10 mouse cellular contexts compared by ENCODE assay signal in the genomic region with DNA sequence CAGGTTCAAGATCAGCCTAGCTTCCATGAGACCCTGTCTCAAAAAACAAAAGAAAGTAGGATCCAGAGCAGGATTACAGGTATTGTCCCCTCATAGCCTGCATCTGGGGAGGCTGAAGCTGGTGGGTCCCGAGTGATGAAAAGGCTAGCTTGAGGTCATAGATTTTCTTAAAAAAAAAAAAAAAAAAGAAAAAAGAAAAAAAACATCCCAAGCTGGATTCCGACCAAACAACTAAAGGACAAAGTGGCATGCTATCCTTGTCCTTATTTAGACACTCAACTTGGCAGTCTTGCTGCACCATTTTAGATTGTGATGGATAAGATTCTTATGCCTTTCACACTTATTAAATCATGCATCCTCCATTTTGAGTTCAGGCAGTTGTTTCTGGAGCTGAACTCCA. TPM values are rescaled to one million over a fixed set of nuclear protein-coding genes. Genes with fewer than 3 reads are reported as not detected.
DNase-seq lines count a peak whose midpoint lies in the region; ATAC-seq and TF ChIP-seq lines count a peak whose summit lies in the region.
"Had no signal": no experiment of that assay in that cellular context is flagged by ENCODE, and none has a peak within 500 bp of the region (broad histone marks: within the 10 kb centered on the region; RNA-seq: fewer than 3 reads in every experiment).

No protein-coding gene starts in this region.

- peak overlapping the region; percentile 83; the same call in 1 of the 2 replicates for H3K4me2 ChIP-seq in kidney, postnatal 0 days (ENCODE audit: low read length)
- H3K4me2 ChIP-seq in hindbrain, embryonic 13.5 days, result peak overlapping the region; percentile 78
- H3K4me2 ChIP-seq in midbrain, embryonic 16.5 days (ENCODE audit: low read length), result no peak overlapping the region; the same call in 1 of the 2 replicates

- H3K9me3 ChIP-seq in kidney, postnatal 0 days (replicated peaks; ENCODE audit: low read length), result no peaks in the 10 kb centered on the region
- no peaks in the 10 kb centered on the region for H3K9me3 ChIP-seq in embryonic facial prominence, embryonic 10.5 days
- H3K9me3 ChIP-seq in hindbrain, embryonic 13.5 days, result no peaks in the 10 kb centered on the region
- H3K9me3 ChIP-seq in midbrain, embryonic 16.5 days (replicated peaks; ENCODE audit: control insufficient read depth, low read length, poor library complexity, severe bottlenecking), result no peaks in the 10 kb centered on the region

- no peak for TF ChIP-seq CTCF in kidney, postnatal 0 days (IDR thresholded peaks at IDR 0.05; ENCODE audit: low read depth)

- no peak overlapping the region for H3K4me3 ChIP-seq in kidney, postnatal 0 days (replicated peaks; ENCODE audit: low read depth, low read length)
- H3K4me3 ChIP-seq in embryonic facial prominence, embryonic 10.5 days, result peak overlapping the region; percentile 89; the same call in 1 of the 2 replicates
- no peak overlapping the region for H3K4me3 ChIP-seq in hindbrain, embryonic 13.5 days
- H3K4me3 ChIP-seq in midbrain, embryonic 16.5 days (ENCODE audit: low read depth, low read length), result no peak overlapping the region

- no peaks in the 10 kb centered on the region for H3K27me3 ChIP-seq in kidney, postnatal 0 days (ENCODE audit: insufficient read depth, low read length)
- H3K27me3 ChIP-seq in embryonic facial prominence, embryonic 10.5 days (replicated peaks; ENCODE audit: low read depth, poor library complexity, severe bottlenecking), result no peaks in the 10 kb centered on the region
- no peaks in the 10 kb centered on the region for H3K27me3 ChIP-seq in hindbrain, embryonic 13.5 days
- H3K27me3 ChIP-seq in midbrain, embryonic 16.5 days (ENCODE audit: control insufficient read depth, insufficient read depth, low read depth, low read length), result no peaks in the 10 kb centered on the region

- no peak overlapping the region for H3K9ac ChIP-seq in kidney, postnatal 0 days (ENCODE audit: low read depth, low read length)
- peak overlapping the region; percentile 36; the same call in 1 of the 2 replicates for H3K9ac ChIP-seq in hindbrain, embryonic 13.5 days
- H3K9ac ChIP-seq in midbrain, embryonic 16.5 days (ENCODE audit: low read depth, low read length), result peak overlapping the region; percentile 30; the same call in 1 of the 2 replicates

- peak overlapping the region; percentile 99 for H3K27ac ChIP-seq in kidney, postnatal 0 days
- peak overlapping the region; percentile 98; the same call in 1 of the 2 replicates for H3K27ac ChIP-seq in embryonic facial prominence, embryonic 10.5 days (replicated peaks)
- peak overlapping the region; percentile 100 for H3K27ac ChIP-seq in hindbrain, embryonic 13.5 days
- peak overlapping the region; percentile 98 for H3K27ac ChIP-seq in midbrain, embryonic 16.5 days (ENCODE audit: low read length)

- H3K4me1 ChIP-seq in kidney, postnatal 0 days (replicated peaks; ENCODE audit: insufficient read depth, low read length), result 0 out of 2 replicates have a peak, but pooled peaks cover 3% of the 10 kb centered on the region
- peaks cover 25% of the 10 kb centered on the region for H3K4me1 ChIP-seq in embryonic facial prominence, embryonic 10.5 days
- peaks cover 34% of the 10 kb centered on the region for H3K4me1 ChIP-seq in hindbrain, embryonic 13.5 days (replicated peaks)
- peaks cover 24% of the 10 kb centered on the region for H3K4me1 ChIP-seq in midbrain, embryonic 16.5 days (ENCODE audit: control insufficient read depth, insufficient read depth, low read length)

- no peak for DNase-seq in kidney, postnatal 0 days (ENCODE audit: low spot score)
- no peak for DNase-seq in kidney, postnatal 25 days
- no peak for DNase-seq in embryonic facial prominence, embryonic 10.5 days (ENCODE audit: low spot score)
- no peak for DNase-seq in cerebellum, postnatal 4 days (ENCODE audit: low spot score in 2 of 2)
- no peak for DNase-seq in thymus, postnatal 0 days (ENCODE audit: low spot score)
- DNase-seq in retina, postnatal 1 day, result no peak
- DNase-seq: cerebellum, adult 2 months; thymus, adult 18-20 months had no signal

- WGBS in kidney, postnatal 0 days, result 70% methylated on average over 2 of the region's 2 CpGs
- WGBS in embryonic facial prominence, embryonic 10.5 days, result 77% methylated on average over 2 of the region's 2 CpGs
- 92% methylated on average over 2 of the region's 2 CpGs for WGBS in hindbrain, embryonic 13.5 days
- WGBS in midbrain, embryonic 16.5 days, result 83% methylated on average over 2 of the region's 2 CpGs

- no peak for ATAC-seq in kidney, postnatal 0 days (replicated peaks; ENCODE audit: low FRiP score, low read depth)
- ATAC-seq in hindbrain, embryonic 13.5 days (ENCODE audit: low FRiP score), result no peak
- no peak for ATAC-seq in midbrain, embryonic 16.5 days

- peaks cover 39% of the 10 kb centered on the region for H3K36me3 ChIP-seq in kidney, postnatal 0 days (ENCODE audit: insufficient read depth, low read length)
- peaks cover 78% of the 10 kb centered on the region for H3K36me3 ChIP-seq in embryonic facial prominence, embryonic 10.5 days (replicated peaks)
- peaks cover 66% of the 10 kb centered on the region for H3K36me3 ChIP-seq in hindbrain, embryonic 13.5 days
- H3K36me3 ChIP-seq in midbrain, embryonic 16.5 days (ENCODE audit: control insufficient read depth, insufficient read depth, low read length), result peaks cover 29% of the 10 kb centered on the region

RNA-seq across cellular contexts. Expression of gene Casc3, which starts 3.7 kb away (rescaled TPM):
- polyA plus RNA-seq in kidney, postnatal 0 days (2015; fragmentation: Nextera tagmentation; extraction: Ambion mirVana), result 24.6 and 25.7 TPM in 2 replicates
- 47.5 and 48.3 TPM in 2 replicates for polyA plus RNA-seq in embryonic facial prominence, embryonic 10.5 days (2016; fragmentation: Nextera tagmentation; extraction: Ambion mirVana)
- polyA plus RNA-seq in hindbrain, embryonic 13.5 days (2015; fragmentation: Nextera tagmentation; extraction: Ambion mirVana), result 48.7 and 50.2 TPM in 2 replicates
- polyA plus RNA-seq in midbrain, embryonic 16.5 days (2015; fragmentation: Nextera tagmentation; extraction: Ambion mirVana), result 47.0 and 51.7 TPM in 2 replicates
- polyA plus RNA-seq in thymus, postnatal 0 days (2015; fragmentation: Nextera tagmentation; extraction: Ambion mirVana), result 21.8 and 23.8 TPM in 2 replicates

RNA-seq across cellular contexts. Expression of gene Msl1, which starts 13.1 kb away (rescaled TPM):
- 17.8 and 19.3 TPM in 2 replicates for polyA plus RNA-seq in kidney, postnatal 0 days (2015; fragmentation: Nextera tagmentation; extraction: Ambion mirVana)
- 23.4 and 23.5 TPM in 2 replicates for polyA plus RNA-seq in embryonic facial prominence, embryonic 10.5 days (2016; fragmentation: Nextera tagmentation; extraction: Ambion mirVana)
- 31.5 and 33.0 TPM in 2 replicates for polyA plus RNA-seq in hindbrain, embryonic 13.5 days (2015; fragmentation: Nextera tagmentation; extraction: Ambion mirVana)
- 29.2 and 33.2 TPM in 2 replicates for polyA plus RNA-seq in midbrain, embryonic 16.5 days (2015; fragmentation: Nextera tagmentation; extraction: Ambion mirVana)
- polyA plus RNA-seq in thymus, postnatal 0 days (2015; fragmentation: Nextera tagmentation; extraction: Ambion mirVana), result 14.4 and 20.4 TPM in 2 replicates

RNA-seq across cellular contexts. Expression of gene Rapgefl1, which starts 28.2 kb away (rescaled TPM):
- 0.77 and 1.0 TPM in 2 replicates for polyA plus RNA-seq in kidney, postnatal 0 days (2015; fragmentation: Nextera tagmentation; extraction: Ambion mirVana)
- polyA plus RNA-seq in embryonic facial prominence, embryonic 10.5 days (2016; fragmentation: Nextera tagmentation; extraction: Ambion mirVana), result 1.4 and 1.8 TPM in 2 replicates
- polyA plus RNA-seq in hindbrain, embryonic 13.5 days (2015; fragmentation: Nextera tagmentation; extraction: Ambion mirVana), result 6.2 and 7.0 TPM in 2 replicates
- 9.6 and 10.6 TPM in 2 replicates for polyA plus RNA-seq in midbrain, embryonic 16.5 days (2015; fragmentation: Nextera tagmentation; extraction: Ambion mirVana)
- polyA plus RNA-seq in thymus, postnatal 0 days (2015; fragmentation: Nextera tagmentation; extraction: Ambion mirVana), result 0.86 and 1.1 TPM in 2 replicates

RNA-seq across cellular contexts. Expression of gene Nr1d1, which starts 33.3 kb away (rescaled TPM):
- 3.1 and 3.5 TPM in 2 replicates for polyA plus RNA-seq in kidney, postnatal 0 days (2015; fragmentation: Nextera tagmentation; extraction: Ambion mirVana)
- polyA plus RNA-seq in embryonic facial prominence, embryonic 10.5 days (2016; fragmentation: Nextera tagmentation; extraction: Ambion mirVana), result 1.1 and 1.8 TPM in 2 replicates
- polyA plus RNA-seq in hindbrain, embryonic 13.5 days (2015; fragmentation: Nextera tagmentation; extraction: Ambion mirVana), result 1.9 and 2.4 TPM in 2 replicates
- polyA plus RNA-seq in midbrain, embryonic 16.5 days (2015; fragmentation: Nextera tagmentation; extraction: Ambion mirVana), result 3.5 and 5.2 TPM in 2 replicates
- 2.6 and 3.0 TPM in 2 replicates for polyA plus RNA-seq in thymus, postnatal 0 days (2015; fragmentation: Nextera tagmentation; extraction: Ambion mirVana)

RNA-seq across cellular contexts. Expression of gene Wipf2, which starts 55.0 kb away (rescaled TPM):
- polyA plus RNA-seq in kidney, postnatal 0 days (2015; fragmentation: Nextera tagmentation; extraction: Ambion mirVana), result 3.4 and 3.5 TPM in 2 replicates
- polyA plus RNA-seq in embryonic facial prominence, embryonic 10.5 days (2016; fragmentation: Nextera tagmentation; extraction: Ambion mirVana), result 5.0 and 5.4 TPM in 2 replicates
- polyA plus RNA-seq in hindbrain, embryonic 13.5 days (2015; fragmentation: Nextera tagmentation; extraction: Ambion mirVana), result 5.0 TPM in 2 replicates
- 4.5 and 4.7 TPM in 2 replicates for polyA plus RNA-seq in midbrain, embryonic 16.5 days (2015; fragmentation: Nextera tagmentation; extraction: Ambion mirVana)
- 5.6 and 7.5 TPM in 2 replicates for polyA plus RNA-seq in thymus, postnatal 0 days (2015; fragmentation: Nextera tagmentation; extraction: Ambion mirVana)
